Mouse (Mus musculus) CH12.LX (cell line): Measurements from ENCODE around the gene Mapk13.

ENCODE experiments used
- EP300 ChIP-seq: IDR thresholded peaks from 2 replicates; pipeline ENCODE4 v1.6.1; 2011; ENCODE audit warnings: low read length, improper control_type of control experiment
- GABPA ChIP-seq: IDR thresholded peaks from 2 replicates; pipeline ENCODE4 v1.6.1; 2012; ENCODE audit warnings: low read depth, low read length, improper control_type of control experiment, inconsistent platforms; ENCODE audit not compliant: insufficient replicate concordance
- MAX ChIP-seq: IDR thresholded peaks from 2 replicates; pipeline ENCODE4 v1.6.1; 2011; ENCODE audit warnings: low read length, improper control_type of control experiment
- POLR2A ChIP-seq: IDR thresholded peaks from 2 replicates; pipeline ENCODE4 v1.6.1; 2011; ENCODE audit warnings: low read depth, mild to moderate bottlenecking, improper control_type of control experiment, low read length
- RAD21 ChIP-seq: IDR thresholded peaks from 2 replicates; pipeline ENCODE4 v1.6.1; 2011; ENCODE audit warnings: low read depth, mild to moderate bottlenecking, low read length, improper control_type of control experiment, moderate library complexity
- USF1 ChIP-seq: IDR thresholded peaks from 2 replicates; pipeline ENCODE4 v1.6.1; 2014; ENCODE audit warnings: low read depth, mild to moderate bottlenecking, inconsistent platforms, low read length, improper control_type of control experiment

- TF ChIP-seq EP300 (no peak), POLR2A (no peak), RAD21 (no peak), USF1 (no peak), GABPA (no peak), MAX (no peak)
Observed at GRCm38 (mm10) chr17:28816875-28817811, 48.0 kb downstream of the Mapk13 start.
